Mouse (Mus musculus) G1E (cell line): ENCODE data around the gene Slc16a6.

Experiments
- CTCF ChIP-seq: IDR thresholded peaks from 2 replicates; pipeline ENCODE4 v1.5.1; 2012; ENCODE audit warnings: low read depth, low read length, inconsistent platforms, mixed read lengths
- GATA1 ChIP-seq: IDR thresholded peaks from 2 replicates; pipeline ENCODE4 v1.6.1; 2012; ENCODE audit warnings: borderline replicate concordance, low read length, inconsistent platforms, mixed read lengths
- TAL1 ChIP-seq: conservative IDR thresholded peaks from 2 replicates; pipeline ENCODE4 v1.6.1; 2012; ENCODE audit warnings: low read depth, low read length, inconsistent platforms, mixed read lengths

GRCm38 (mm10) chr11:109485398-109486045, 12.1 kb upstream of the Slc16a6 start:
- TF ChIP-seq GATA1 = no peak
- no peak for TF ChIP-seq CTCF
- TF ChIP-seq TAL1 = no peak
